Mouse (Mus musculus) neural tube, embryonic 13.5 days (tissue): ENCODE measurements around the gene Pard6b. TPM values are rescaled to one million over a fixed set of nuclear protein-coding genes. Genes with fewer than 3 reads are reported as not detected.

Source experiments
- ATAC-seq: fragments of 200-750 bp; cut with Nextera tagmentation; 2 replicates; pipeline ENCODE4 v1.8.0; 2017; ENCODE audit warnings: low read depth, mild to moderate bottlenecking, moderate TSS enrichment, moderate library complexity
- H3K27ac ChIP-seq: fragments of 300-500 bp; sonication (generic); replicated peaks from 2 replicates; pipeline ENCODE4 v1.5.1; 2015; ENCODE audit warnings: moderate library complexity, mild to moderate bottlenecking, inconsistent platforms
- H3K27me3 ChIP-seq: fragments of 300-500 bp; sonication (generic); 2 replicates; pipeline ENCODE4 v1.6.1; 2015; ENCODE audit warnings: mild to moderate bottlenecking, inconsistent platforms
- H3K36me3 ChIP-seq: fragments of 300-500 bp; sonication (generic); 2 replicates; pipeline ENCODE4 v1.6.1; 2015; ENCODE audit warnings: mild to moderate bottlenecking, inconsistent platforms
- H3K4me1 ChIP-seq: fragments of 300-500 bp; sonication (generic); replicated peaks from 2 replicates; pipeline ENCODE4 v1.6.1; 2015; ENCODE audit warnings: inconsistent platforms
- H3K4me2 ChIP-seq: fragments of 300-500 bp; sonication (generic); 2 replicates; pipeline ENCODE4 v1.6.1; 2015; ENCODE audit warnings: inconsistent platforms, mild to moderate bottlenecking, moderate library complexity
- H3K4me3 ChIP-seq: fragments of 300-500 bp; sonication (generic); 2 replicates; pipeline ENCODE4 v1.5.1; 2015; ENCODE audit warnings: mild to moderate bottlenecking, inconsistent platforms
- H3K9ac ChIP-seq: fragments of 300-500 bp; sonication (generic); 2 replicates; pipeline ENCODE4 v1.6.1; 2015; ENCODE audit warnings: moderate library complexity, mild to moderate bottlenecking, inconsistent platforms
- H3K9me3 ChIP-seq: fragments of 300-500 bp; sonication (generic); 2 replicates; pipeline ENCODE4 v1.6.1; 2016; ENCODE audit warnings: inconsistent platforms
- WGBS: fragments of 180-500 bp; shearing (Covaris S2); methylation state at CpG from one replicate; pipeline ENCODE4 v1.1.7; 2015; 5-methylcytosine and 5-hydroxymethylcytosine counted together
- polyA plus RNA-seq: library from polyadenylated mRNA; unstranded; fragments of >200 nt; fragmentation: Nextera tagmentation; extraction: Ambion mirVana; gene quantifications from 2 replicates; pipeline ENCODE4 v1.2.1, GENCODE M21; 2015

Gene Pard6b
- polyA plus RNA-seq = 7.5 and 9.1 TPM in 2 replicates

- H3K27ac ChIP-seq = peak within 1 kb of the TSS; percentile 90
- H3K4me3 ChIP-seq = peak within 1 kb of the TSS; percentile 66
- under 1% methylated on average over 101 of the region's 110 CpGs for WGBS
- no peaks in the 10 kb centered on the region for H3K9me3 ChIP-seq
- peaks cover 20% of the 10 kb centered on the region for H3K4me1 ChIP-seq
- H3K4me2 ChIP-seq = peak within 1 kb of the TSS; percentile 79
- peak; percentile 95 for ATAC-seq
- H3K36me3 ChIP-seq = no peaks in the 10 kb centered on the region
- H3K9ac ChIP-seq = peak within 1 kb of the TSS; percentile 87
- peaks cover 20% of the 10 kb centered on the region for H3K27me3 ChIP-seq
Observed at GRCm38 (mm10) chr2:168080431-168081246, at the start of gene Pard6b. Gene Pard6b, plus strand, starts transcription at chr2:168081004.

- Histone ChIP-seq H3K27me3 (no peaks in the 10 kb centered on the region), H3K9me3 (no peaks in the 10 kb centered on the region)
- 68% methylated on average over 2 of the region's 2 CpGs for WGBS
Observed at GRCm38 (mm10) chr2:168031842-168032241, 49.0 kb upstream of the Pard6b start.

GRCm38 (mm10) chr2:168033905-168034304 lies 46.9 kb upstream of the Pard6b start:
- H3K4me1 ChIP-seq = peaks cover 8% of the 10 kb centered on the region
- WGBS = 65% methylated on average over 10 of the region's 10 CpGs
- H3K9me3 ChIP-seq = no peaks in the 10 kb centered on the region
- H3K9ac ChIP-seq = no peak overlapping the region
- no peak for ATAC-seq
- H3K27ac ChIP-seq = no peak overlapping the region
- no peak overlapping the region for H3K4me3 ChIP-seq
- no peak overlapping the region for H3K4me2 ChIP-seq
- no peaks in the 10 kb centered on the region for H3K36me3 ChIP-seq
- H3K27me3 ChIP-seq = no peaks in the 10 kb centered on the region

More at GRCm38 (mm10) chr2:168031842-168032241, 49.0 kb upstream of the Pard6b start:
- Histone ChIP-seq H3K36me3 (no peaks in the 10 kb centered on the region), H3K9ac (no peak overlapping the region), H3K4me1 (peaks cover 2% of the 10 kb centered on the region), H3K27ac (no peak overlapping the region), H3K4me3 (no peak overlapping the region), H3K4me2 (no peak overlapping the region)
- no peak for ATAC-seq

- H3K36me3 ChIP-seq = no peaks in the 10 kb centered on the region
- H3K4me2 ChIP-seq = no peak overlapping the region
- H3K4me3 ChIP-seq = no peak overlapping the region
- WGBS = 90% methylated on average over 6 of the region's 6 CpGs
- no peak for ATAC-seq
- no peaks in the 10 kb centered on the region for H3K9me3 ChIP-seq
- H3K27ac ChIP-seq = no peak overlapping the region
- H3K4me1 ChIP-seq = peaks cover 11% of the 10 kb centered on the region
- H3K9ac ChIP-seq = no peak overlapping the region
- no peaks in the 10 kb centered on the region for H3K27me3 ChIP-seq
Observed at GRCm38 (mm10) chr2:168035907-168036306, 44.9 kb upstream of the Pard6b start.

GRCm38 (mm10) chr2:168037063-168037462 lies 43.7 kb upstream of the Pard6b start:
- Histone ChIP-seq H3K27me3 (no peaks in the 10 kb centered on the region), H3K4me2 (no peak overlapping the region), H3K9ac (no peak overlapping the region), H3K36me3 (no peaks in the 10 kb centered on the region), H3K9me3 (no peaks in the 10 kb centered on the region), H3K27ac (no peak overlapping the region), H3K4me1 (peaks cover 12% of the 10 kb centered on the region), H3K4me3 (no peak overlapping the region)
- no peak for ATAC-seq
- WGBS = 25% methylated on average over 3 of the region's 3 CpGs

GRCm38 (mm10) chr2:168040751-168041150 lies 40.1 kb upstream of the Pard6b start:
- Histone ChIP-seq H3K4me2 (no peak overlapping the region), H3K4me1 (peaks cover 19% of the 10 kb centered on the region), H3K9me3 (no peaks in the 10 kb centered on the region), H3K27me3 (no peaks in the 10 kb centered on the region), H3K9ac (no peak overlapping the region), H3K4me3 (no peak overlapping the region), H3K36me3 (no peaks in the 10 kb centered on the region), H3K27ac (no peak overlapping the region)
- ATAC-seq = no peak
- WGBS = 43% methylated on average over 3 of the region's 3 CpGs

- WGBS = 50% methylated on average over 6 of the region's 6 CpGs
- H3K9ac ChIP-seq = no peak overlapping the region
- H3K4me2 ChIP-seq = no peak overlapping the region
- no peaks in the 10 kb centered on the region; the same call in 1 of the 2 replicates for H3K27me3 ChIP-seq
- no peaks in the 10 kb centered on the region for H3K9me3 ChIP-seq
- H3K4me3 ChIP-seq = no peak overlapping the region
- no peaks in the 10 kb centered on the region for H3K36me3 ChIP-seq
- H3K27ac ChIP-seq = no peak overlapping the region
- peaks cover 15% of the 10 kb centered on the region for H3K4me1 ChIP-seq
- ATAC-seq = peak; percentile 73; the same call in 1 of the 2 replicates
Observed at GRCm38 (mm10) chr2:168042019-168042418, 38.8 kb upstream of the Pard6b start.

GRCm38 (mm10) chr2:168044681-168045287 lies 36.0 kb upstream of the Pard6b start:
- H3K4me2 ChIP-seq = no peak overlapping the region
- no peak overlapping the region for H3K9ac ChIP-seq
- no peak overlapping the region for H3K4me3 ChIP-seq
- no peaks in the 10 kb centered on the region for H3K36me3 ChIP-seq
- no peaks in the 10 kb centered on the region for H3K9me3 ChIP-seq
- no peak overlapping the region for H3K27ac ChIP-seq
- no peak for ATAC-seq
- WGBS = 75% methylated on average over 10 of the region's 10 CpGs
- H3K4me1 ChIP-seq = peaks cover 20% of the 10 kb centered on the region
- H3K27me3 ChIP-seq = peaks cover 24% of the 10 kb centered on the region

- H3K27ac ChIP-seq = no peak overlapping the region
- H3K36me3 ChIP-seq = no peaks in the 10 kb centered on the region
- H3K4me2 ChIP-seq = no peak overlapping the region
- H3K9me3 ChIP-seq = no peaks in the 10 kb centered on the region
- WGBS = 66% methylated on average over 13 of the region's 13 CpGs
- no peak overlapping the region for H3K9ac ChIP-seq
- peaks cover 26% of the 10 kb centered on the region for H3K4me1 ChIP-seq
- no peak for ATAC-seq
- H3K4me3 ChIP-seq = no peak overlapping the region
- H3K27me3 ChIP-seq = peaks cover 30% of the 10 kb centered on the region
Observed at GRCm38 (mm10) chr2:168045357-168045756, 35.4 kb upstream of the Pard6b start.

- Histone ChIP-seq H3K4me1 (peaks cover 27% of the 10 kb centered on the region), H3K4me3 (no peak overlapping the region), H3K4me2 (no peak overlapping the region), H3K9ac (no peak overlapping the region), H3K27ac (no peak overlapping the region), H3K9me3 (no peaks in the 10 kb centered on the region), H3K36me3 (no peaks in the 10 kb centered on the region), H3K27me3 (peaks cover 34% of the 10 kb centered on the region)
- 39% methylated on average over 5 of the region's 5 CpGs for WGBS
- ATAC-seq = no peak
Observed at GRCm38 (mm10) chr2:168045771-168046170, 35.0 kb upstream of the Pard6b start.

GRCm38 (mm10) chr2:168046467-168046866 lies 34.3 kb upstream of the Pard6b start:
- 74% methylated on average over 4 of the region's 4 CpGs for WGBS

GRCm38 (mm10) chr2:168049002-168049635 lies 31.7 kb upstream of the Pard6b start:
- Histone ChIP-seq H3K9ac (no peak overlapping the region), H3K4me1 (peaks cover 19% of the 10 kb centered on the region), H3K9me3 (no peaks in the 10 kb centered on the region), H3K27ac (no peak overlapping the region), H3K4me3 (peak overlapping the region; percentile 40; the same call in 1 of the 2 replicates), H3K4me2 (peak overlapping the region; percentile 66), H3K27me3 (peaks cover 52% of the 10 kb centered on the region), H3K36me3 (no peaks in the 10 kb centered on the region)
- 10% methylated on average over 16 of the region's 16 CpGs for WGBS
- no peak for ATAC-seq

More at GRCm38 (mm10) chr2:168046467-168046866, 34.3 kb upstream of the Pard6b start:
- Histone ChIP-seq H3K4me1 (peaks cover 27% of the 10 kb centered on the region), H3K4me3 (no peak overlapping the region), H3K9ac (no peak overlapping the region), H3K27ac (no peak overlapping the region), H3K9me3 (no peaks in the 10 kb centered on the region), H3K36me3 (no peaks in the 10 kb centered on the region), H3K27me3 (peaks cover 41% of the 10 kb centered on the region), H3K4me2 (no peak overlapping the region)
- ATAC-seq = no peak
